Mouse (Mus musculus) ES-E14 (cell line): ENCODE measurements around the gene Rps26.

Experiments used
- HCFC1 ChIP-seq: IDR thresholded peaks from 2 replicates; pipeline ENCODE4 v1.6.1; 2012; ENCODE audit warnings: low read length, inconsistent platforms, borderline replicate concordance; ENCODE audit not compliant: insufficient read depth
- MAFK ChIP-seq: IDR thresholded peaks from 2 replicates; pipeline ENCODE4 v1.6.1; 2014; ENCODE audit warnings: mild to moderate bottlenecking, low read depth, low read length, inconsistent platforms; ENCODE audit not compliant: insufficient read depth
- ZC3H11A ChIP-seq: IDR thresholded peaks from 2 replicates; pipeline ENCODE4 v1.6.1; 2012; ENCODE audit warnings: low read depth, mild to moderate bottlenecking, inconsistent platforms, low read length, borderline replicate concordance

DNA sequence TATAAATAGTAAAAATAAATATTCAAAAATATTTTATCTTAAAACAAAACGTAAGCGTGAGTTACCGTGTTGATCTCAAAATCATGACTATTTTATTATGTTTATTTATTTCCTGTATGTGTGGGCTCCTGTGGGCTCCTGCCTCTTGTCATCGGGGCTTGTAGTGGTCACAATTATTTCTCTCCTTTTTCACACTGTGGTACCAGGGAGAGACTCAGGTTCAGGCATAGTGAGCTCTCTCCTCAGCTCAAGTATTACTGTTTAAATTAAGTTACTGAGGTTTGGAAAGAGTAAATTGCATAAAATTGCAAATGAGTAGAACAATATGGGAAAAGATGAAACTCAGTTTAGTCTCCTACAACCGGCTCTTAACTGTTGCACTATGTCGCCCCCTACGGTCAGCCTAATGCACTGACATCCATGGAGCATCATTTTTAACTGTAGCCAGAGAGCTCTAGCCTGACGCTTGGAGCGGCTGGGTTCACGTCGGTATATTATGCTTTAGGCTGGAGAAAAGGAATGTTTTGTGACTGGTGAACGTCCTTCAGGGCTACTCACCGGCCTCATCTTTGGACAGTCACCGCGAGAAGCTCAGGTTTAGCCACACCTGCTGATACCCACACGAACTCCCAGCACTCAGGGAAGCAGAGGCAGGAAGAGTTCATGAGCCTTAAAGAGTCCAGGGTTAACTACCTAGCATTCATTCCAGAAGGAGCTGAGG lies 14.0 kb downstream of the Rps26 start:
- no peak for TF ChIP-seq MAFK
- no peak for TF ChIP-seq HCFC1
- TF ChIP-seq ZC3H11A, result no peak
